Mouse (Mus musculus): ENCODE results near the gene Fscn2. TPM values are rescaled to one million over a fixed set of nuclear protein-coding genes. Genes with fewer than 3 reads are reported as not detected.
"Not testable (repeated sequence)": the region's sequence is repeated elsewhere in the genome, so short reads cannot be mapped to it uniquely, and the experiment has no call there.

Fscn2 gene
- total and polyA plus RNA-seq, 2 experiments from 2014 or later: 1.9 to 9.0 TPM

- peak; percentile 40 for DNase-seq (ENCODE audit: low spot score)
- H3K4me1 ChIP-seq (ENCODE audit: insufficient read depth, low read length): peaks cover 19% of the 10 kb centered on the region
- WGBS: 1% methylated on average over 16 of the region's 16 CpGs
These were observed 11.9 kb upstream of the Fscn2 start for GRCm38 (mm10) chr11:120349371-120349985.

GRCm38 (mm10) chr11:120349986-120350702 is 11.2 kb upstream of the Fscn2 start:
- WGBS: under 1% methylated on average over 67 of the region's 68 CpGs
- H3K4me2 ChIP-seq (ENCODE audit: low read depth, low read length): peak overlapping the region; percentile 97
- H3K4me1 ChIP-seq (ENCODE audit: insufficient read depth, low read length): peaks cover 16% of the 10 kb centered on the region
- peak overlapping the region; percentile 100 for H3K9ac ChIP-seq (replicated peaks; ENCODE audit: low read length)
- peak; percentile 68 for ATAC-seq
- peaks cover 3% of the 10 kb centered on the region for H3K36me3 ChIP-seq (ENCODE audit: insufficient read depth, low read length)
- TF ChIP-seq CTCF (IDR thresholded peaks at IDR 0.05; ENCODE audit: low read depth): no peak
- peak overlapping the region; percentile 100 for H3K27ac ChIP-seq
- peak; percentile 92 for DNase-seq (ENCODE audit: low spot score)
- H3K27me3 ChIP-seq (ENCODE audit: insufficient read depth, low read length): no peaks in the 10 kb centered on the region
- H3K4me3 ChIP-seq (ENCODE audit: low read length): peak overlapping the region; percentile 99
- no peaks in the 10 kb centered on the region for H3K9me3 ChIP-seq (ENCODE audit: low read length)

More at GRCm38 (mm10) chr11:120349371-120349985, 11.9 kb upstream of the Fscn2 start:
- no peak for TF ChIP-seq CTCF (IDR thresholded peaks at IDR 0.05; ENCODE audit: low read depth)
- H3K36me3 ChIP-seq (ENCODE audit: insufficient read depth, low read length): peaks cover 9% of the 10 kb centered on the region
- H3K4me3 ChIP-seq (ENCODE audit: low read length): peak overlapping the region; percentile 99
- H3K9me3 ChIP-seq (ENCODE audit: low read length): no peaks in the 10 kb centered on the region
- H3K27me3 ChIP-seq (ENCODE audit: insufficient read depth, low read length): no peaks in the 10 kb centered on the region
- H3K27ac ChIP-seq: peak overlapping the region; percentile 100
- peak; percentile 3; the same call in 1 of the 2 replicates for ATAC-seq
- H3K4me2 ChIP-seq (ENCODE audit: low read depth, low read length): peak overlapping the region; percentile 97
- H3K9ac ChIP-seq (replicated peaks; ENCODE audit: low read length): peak overlapping the region; percentile 100

GRCm38 (mm10) chr11:120350711-120351110 is 10.6 kb upstream of the Fscn2 start:
- H3K9me3 ChIP-seq (ENCODE audit: low read length): no peaks in the 10 kb centered on the region
- H3K4me2 ChIP-seq (ENCODE audit: low read depth, low read length): peak overlapping the region; percentile 97
- peaks cover 12% of the 10 kb centered on the region for H3K4me1 ChIP-seq (ENCODE audit: insufficient read depth, low read length)
- H3K27me3 ChIP-seq (ENCODE audit: insufficient read depth, low read length): no peaks in the 10 kb centered on the region
- no peak for TF ChIP-seq CTCF (IDR thresholded peaks at IDR 0.05; ENCODE audit: low read depth)
- peak overlapping the region; percentile 100 for H3K27ac ChIP-seq
- ATAC-seq (no peak), DNase-seq (ENCODE audit: low spot score) (no peak)
- peak overlapping the region; percentile 100 for H3K9ac ChIP-seq (replicated peaks; ENCODE audit: low read length)
- 20% methylated on average over 11 of the region's 11 CpGs for WGBS
- peak overlapping the region; percentile 99 for H3K4me3 ChIP-seq (ENCODE audit: low read length)
- no peaks in the 10 kb centered on the region for H3K36me3 ChIP-seq (ENCODE audit: insufficient read depth, low read length)

GRCm38 (mm10) chr11:120351250-120352092 is 9.9 kb upstream of the Fscn2 start:
- H3K36me3 ChIP-seq (ENCODE audit: insufficient read depth, low read length): no peaks in the 10 kb centered on the region
- H3K4me2 ChIP-seq (ENCODE audit: low read depth, low read length): peak overlapping the region; percentile 97; the same call in 1 of the 2 replicates
- no peak overlapping the region for H3K9ac ChIP-seq (replicated peaks; ENCODE audit: low read length)
- H3K9me3 ChIP-seq (ENCODE audit: low read length): no peaks in the 10 kb centered on the region
- DNase-seq (ENCODE audit: low spot score) (no peak), ATAC-seq (no peak)
- H3K27ac ChIP-seq: peak overlapping the region; percentile 100
- H3K27me3 ChIP-seq (ENCODE audit: insufficient read depth, low read length): no peaks in the 10 kb centered on the region
- peaks cover 12% of the 10 kb centered on the region for H3K4me1 ChIP-seq (ENCODE audit: insufficient read depth, low read length)
- no peak for TF ChIP-seq CTCF (IDR thresholded peaks at IDR 0.05; ENCODE audit: low read depth)
- WGBS: 81% methylated on average over 10 of the region's 10 CpGs
- H3K4me3 ChIP-seq (ENCODE audit: low read length): no peak overlapping the region

- H3K9ac ChIP-seq (replicated peaks; ENCODE audit: low read length); H3K36me3 ChIP-seq (ENCODE audit: insufficient read depth, low read length); ATAC-seq; H3K4me2 ChIP-seq (ENCODE audit: low read depth, low read length); H3K27me3 ChIP-seq (ENCODE audit: insufficient read depth, low read length); H3K9me3 ChIP-seq (ENCODE audit: low read length); H3K4me3 ChIP-seq (ENCODE audit: low read length); DNase-seq (ENCODE audit: low spot score): not testable (repeated sequence)
- Histone ChIP-seq H3K4me1 (ENCODE audit: insufficient read depth, low read length) (peaks cover 12% of the 10 kb centered on the region), H3K27ac (peak overlapping the region; percentile 100; the same call in 1 of the 2 replicates)
- WGBS: 83% methylated on average over 5 of the region's 5 CpGs
These were observed 9.3 kb upstream of the Fscn2 start for GRCm38 (mm10) chr11:120352093-120352350.

GRCm38 (mm10) chr11:120352571-120353290 is 8.6 kb upstream of the Fscn2 start:
- Histone ChIP-seq H3K36me3 (ENCODE audit: insufficient read depth, low read length) (no peaks in the 10 kb centered on the region), H3K27me3 (ENCODE audit: insufficient read depth, low read length) (no peaks in the 10 kb centered on the region), H3K4me3 (ENCODE audit: low read length) (no peak overlapping the region), H3K27ac (peak overlapping the region; percentile 100), H3K9me3 (ENCODE audit: low read length) (no peaks in the 10 kb centered on the region), H3K4me1 (ENCODE audit: insufficient read depth, low read length) (peaks cover 17% of the 10 kb centered on the region), H3K4me2 (ENCODE audit: low read depth, low read length) (no peak overlapping the region), H3K9ac (replicated peaks; ENCODE audit: low read length) (no peak overlapping the region)
- no peak for ATAC-seq
- TF ChIP-seq CTCF (IDR thresholded peaks at IDR 0.05; ENCODE audit: low read depth): no peak
- WGBS: 57% methylated on average over 13 of the region's 13 CpGs
- DNase-seq (ENCODE audit: low spot score): peak; percentile 77

Data from hindbrain, postnatal 0 days (tissue).